Mouse (Mus musculus): ENCODE results near the gene Gm20425. TPM values are rescaled to one million over a fixed set of nuclear protein-coding genes. Genes with fewer than 3 reads are reported as not detected.

Gene Gm20425
- polyA plus RNA-seq, 1 experiment from 2014 or later: 2.7 TPM

DNA sequence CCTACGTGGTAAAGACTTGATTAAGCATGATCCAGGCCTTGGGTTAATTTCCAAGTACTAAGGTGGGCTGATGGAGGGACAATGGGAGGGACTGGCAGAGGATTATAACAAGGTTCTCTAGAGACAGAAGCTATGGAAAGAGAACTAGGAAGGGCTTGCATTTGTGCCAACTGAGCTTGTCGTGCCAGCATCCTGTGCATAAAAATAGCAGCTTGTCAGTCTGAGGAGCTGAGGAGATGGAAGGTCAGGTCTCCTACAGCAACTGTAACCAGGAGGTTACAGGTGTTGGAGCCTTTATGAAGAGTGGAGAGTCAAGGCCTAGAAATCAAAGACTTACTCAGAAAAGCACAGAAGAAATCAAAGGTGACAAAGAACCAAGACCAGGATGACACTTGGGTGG lies 16.5 kb downstream of the Gm20425 start:
- no peak for ATAC-seq (ENCODE audit: insufficient number of reproducible peaks, low FRiP score, low TSS enrichment, low read depth)
- H3K9ac ChIP-seq: no peak overlapping the region

DNA sequence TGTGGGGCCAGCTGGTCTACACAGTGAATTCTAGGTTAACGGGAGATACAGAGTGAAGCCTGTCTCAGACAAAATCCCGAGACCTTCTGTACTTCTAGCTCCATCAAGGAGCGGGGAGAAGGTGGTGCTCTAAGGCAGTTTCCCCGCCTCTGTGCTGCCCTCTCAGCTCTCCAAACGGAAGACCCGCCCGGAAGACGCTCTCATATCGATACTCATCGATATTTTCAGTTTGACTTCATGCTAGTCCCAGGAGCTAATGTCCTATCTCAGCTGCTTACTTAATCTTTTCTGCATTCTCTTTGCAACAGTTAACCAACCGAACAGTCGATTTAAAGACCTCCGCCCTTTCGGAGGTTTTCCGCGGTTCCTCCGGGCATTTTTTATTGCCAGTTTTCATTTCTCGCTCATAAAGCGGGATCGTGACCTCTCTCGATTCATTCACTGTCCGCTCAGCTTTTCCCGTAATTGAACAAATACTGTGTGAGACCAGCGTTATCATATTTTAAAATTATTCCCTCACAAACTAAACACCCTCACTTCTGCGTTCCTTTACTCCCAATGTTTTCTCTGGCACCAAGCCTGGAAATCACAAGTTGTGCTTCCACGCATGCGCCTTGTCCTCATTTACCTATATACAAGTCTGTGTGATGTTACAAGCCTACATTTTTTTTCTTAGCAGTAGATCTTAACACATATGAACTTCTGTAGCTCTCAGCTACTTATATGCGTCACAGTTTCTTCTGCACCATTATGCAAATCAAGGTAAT lies 17.3 kb downstream of the Gm20425 start:
- H3K4me2 ChIP-seq: peak overlapping the region; percentile 42
- H3K4me1 ChIP-seq: no peaks in the 10 kb centered on the region
- WGBS: 46% methylated on average over 28 of the region's 28 CpGs
- H3K4me3 ChIP-seq: peak overlapping the region; percentile 31
- no peak for ATAC-seq (ENCODE audit: insufficient number of reproducible peaks, low FRiP score, low TSS enrichment, low read depth)
- H3K9ac ChIP-seq: no peak overlapping the region
- H3K9me3 ChIP-seq: no peaks in the 10 kb centered on the region
- H3K27me3 ChIP-seq: no peaks in the 10 kb centered on the region
- no peaks in the 10 kb centered on the region for H3K36me3 ChIP-seq
- no peak overlapping the region for H3K27ac ChIP-seq

More for the DNA sequence above, 16.5 kb downstream of the Gm20425 start:
- H3K27ac ChIP-seq: no peak overlapping the region
- H3K27me3 ChIP-seq: no peaks in the 10 kb centered on the region
- 64% methylated on average over 2 of the region's 2 CpGs for WGBS
- no peaks in the 10 kb centered on the region for H3K36me3 ChIP-seq
- no peak overlapping the region for H3K4me2 ChIP-seq
- H3K4me1 ChIP-seq: no peaks in the 10 kb centered on the region
- no peak overlapping the region for H3K4me3 ChIP-seq
- no peaks in the 10 kb centered on the region for H3K9me3 ChIP-seq

DNA sequence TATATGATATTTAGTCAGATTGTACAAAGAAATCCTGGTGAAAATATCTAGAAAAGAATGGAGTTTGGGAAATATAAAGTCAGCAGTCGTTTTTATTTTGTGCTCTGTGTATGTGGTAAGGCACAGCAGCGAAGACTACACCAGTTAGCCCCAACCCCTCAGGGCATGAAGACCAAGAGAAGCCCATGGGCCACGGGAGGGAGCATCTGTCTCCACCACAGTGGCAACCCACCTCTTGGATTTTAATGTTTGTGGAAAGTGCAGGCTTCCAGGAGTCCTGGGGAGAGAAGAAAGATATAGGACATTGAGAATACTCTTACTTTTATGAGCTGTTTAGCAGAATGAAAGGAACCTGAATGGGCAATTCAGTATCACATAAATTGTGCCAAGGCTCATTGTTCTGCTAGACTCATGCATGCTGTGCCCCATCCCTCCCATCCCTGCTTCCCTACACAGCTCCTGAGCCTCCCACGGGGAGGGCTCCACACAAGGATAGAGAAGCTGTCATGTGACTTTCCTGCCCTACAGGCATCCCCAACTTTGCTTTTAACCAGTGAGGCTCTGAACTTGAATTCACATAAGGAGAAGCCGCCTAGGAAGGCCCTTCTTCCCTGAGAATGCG lies 21.2 kb downstream of the Gm20425 start:
- ATAC-seq (ENCODE audit: insufficient number of reproducible peaks, low FRiP score, low TSS enrichment, low read depth): no peak

DNA sequence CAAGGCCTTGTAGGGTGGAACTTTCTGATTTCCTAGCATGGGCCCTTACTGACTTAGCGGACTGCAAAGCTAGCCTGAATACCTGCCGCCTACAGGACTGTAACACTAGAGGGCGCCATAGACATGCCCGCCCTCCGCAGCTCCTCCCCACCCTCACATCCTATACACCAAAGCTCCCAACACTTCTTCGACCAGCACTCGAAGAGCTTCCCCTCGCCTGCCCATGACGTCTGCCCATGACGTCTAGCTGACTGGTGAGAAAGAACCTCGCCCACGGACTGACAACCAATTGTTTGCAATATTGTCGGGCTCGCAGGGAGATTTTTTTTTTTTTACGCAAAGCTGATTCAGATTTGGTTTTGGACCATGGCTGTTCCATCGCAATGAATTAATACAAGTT lies 22.3 kb downstream of the Gm20425 start:
- no peaks in the 10 kb centered on the region for H3K27me3 ChIP-seq
- H3K9ac ChIP-seq: no peak overlapping the region
- no peaks in the 10 kb centered on the region for H3K36me3 ChIP-seq
- H3K4me3 ChIP-seq: peak overlapping the region; percentile 22
- H3K4me2 ChIP-seq: peak overlapping the region; percentile 39
- WGBS: 9% methylated on average over 16 of the region's 16 CpGs
- H3K27ac ChIP-seq: no peak overlapping the region
- no peaks in the 10 kb centered on the region for H3K9me3 ChIP-seq
- peak; percentile 61; the same call in 1 of the 2 replicates for ATAC-seq (ENCODE audit: insufficient number of reproducible peaks, low FRiP score, low TSS enrichment, low read depth)
- H3K4me1 ChIP-seq: no peaks in the 10 kb centered on the region

More for the DNA sequence above, 21.2 kb downstream of the Gm20425 start:
- H3K9ac ChIP-seq: no peak overlapping the region
- no peaks in the 10 kb centered on the region for H3K9me3 ChIP-seq
- no peaks in the 10 kb centered on the region for H3K36me3 ChIP-seq
- H3K27ac ChIP-seq: no peak overlapping the region
- no peak overlapping the region for H3K4me3 ChIP-seq
- H3K4me2 ChIP-seq: no peak overlapping the region
- H3K27me3 ChIP-seq: no peaks in the 10 kb centered on the region
- 52% methylated on average over 6 of the region's 6 CpGs for WGBS
- no peaks in the 10 kb centered on the region for H3K4me1 ChIP-seq

DNA sequence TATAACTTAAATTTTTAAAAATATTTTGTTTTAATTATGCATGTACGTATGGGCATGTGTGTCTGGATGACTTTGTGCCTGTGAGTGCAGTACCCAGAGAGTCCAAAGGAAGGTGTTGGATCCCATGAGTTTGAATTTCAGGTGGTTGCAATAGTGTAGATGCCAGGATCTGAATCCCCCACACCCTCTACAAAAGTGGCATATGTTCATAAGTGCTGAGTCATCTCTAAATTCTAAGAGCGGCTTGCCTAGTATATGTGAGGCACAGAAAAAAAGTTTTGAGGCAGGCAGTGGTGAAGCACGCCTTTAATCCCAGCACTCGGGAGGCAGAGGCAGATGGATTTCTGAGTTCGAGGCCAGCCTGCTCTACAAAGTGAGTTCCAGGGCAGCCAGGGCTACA lies 24.3 kb downstream of the Gm20425 start:
- Histone ChIP-seq H3K4me1 (peaks cover 5% of the 10 kb centered on the region; the same call in 1 of the 2 replicates), H3K9me3 (no peaks in the 10 kb centered on the region), H3K4me2 (no peak overlapping the region), H3K27ac (no peak overlapping the region), H3K27me3 (no peaks in the 10 kb centered on the region), H3K4me3 (no peak overlapping the region), H3K9ac (no peak overlapping the region), H3K36me3 (no peaks in the 10 kb centered on the region)
- WGBS: 87% methylated on average over 5 of the region's 5 CpGs
- no peak for ATAC-seq (ENCODE audit: insufficient number of reproducible peaks, low FRiP score, low TSS enrichment, low read depth)

DNA sequence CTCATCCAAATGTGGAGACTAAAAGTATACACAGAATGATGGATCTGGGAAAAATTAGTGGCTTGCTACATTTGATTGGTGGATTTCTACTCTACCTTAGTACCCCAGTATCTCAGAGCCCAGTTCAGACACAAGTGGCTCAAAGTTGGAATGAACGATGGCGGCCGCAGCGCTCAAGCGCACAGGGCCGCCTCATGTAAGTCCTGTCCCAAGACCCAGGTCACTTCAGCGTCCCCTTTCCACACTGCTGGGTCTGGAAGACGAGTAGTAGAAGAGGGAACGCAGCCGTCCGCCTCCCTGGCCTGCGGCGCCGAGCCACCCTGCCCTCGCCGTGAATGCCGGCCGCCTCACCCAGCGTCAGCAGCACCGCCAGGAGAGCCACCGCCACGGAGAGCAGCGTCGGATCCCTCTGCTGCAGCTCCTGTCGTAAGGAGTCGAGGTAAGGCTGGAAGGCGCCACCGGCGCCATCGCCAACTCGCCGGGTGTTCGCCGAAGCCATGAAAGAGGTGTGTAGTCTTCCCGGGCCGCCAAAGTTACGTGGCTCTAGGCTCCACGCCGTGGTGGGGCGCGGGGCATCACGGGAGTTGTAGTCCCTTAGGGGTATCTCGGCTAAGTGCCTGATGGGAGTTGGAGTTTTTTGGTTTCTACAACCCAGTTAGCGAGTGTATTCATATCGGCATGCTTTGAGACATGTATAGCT lies 28.4 kb downstream of the Gm20425 start, which contains the start of gene Srprb:
Gene Srprb (minus strand): TSS at position 577 of the 700 bp plus-strand sequence.
- Histone ChIP-seq H3K4me2 (peak within 1 kb of the TSS; percentile 53), H3K27me3 (no peaks in the 10 kb centered on the region), H3K4me3 (peak within 1 kb of the TSS; percentile 79), H3K27ac (peak within 1 kb of the TSS; percentile 86), H3K9me3 (no peaks in the 10 kb centered on the region), H3K4me1 (peaks cover 5% of the 10 kb centered on the region; the same call in 1 of the 2 replicates), H3K36me3 (peaks cover 19% of the 10 kb centered on the region), H3K9ac (peak within 1 kb of the TSS; percentile 75)
- peak; percentile 95 for ATAC-seq (ENCODE audit: insufficient number of reproducible peaks, low FRiP score, low TSS enrichment, low read depth)
- WGBS: under 1% methylated on average over 45 of the region's 45 CpGs

DNA sequence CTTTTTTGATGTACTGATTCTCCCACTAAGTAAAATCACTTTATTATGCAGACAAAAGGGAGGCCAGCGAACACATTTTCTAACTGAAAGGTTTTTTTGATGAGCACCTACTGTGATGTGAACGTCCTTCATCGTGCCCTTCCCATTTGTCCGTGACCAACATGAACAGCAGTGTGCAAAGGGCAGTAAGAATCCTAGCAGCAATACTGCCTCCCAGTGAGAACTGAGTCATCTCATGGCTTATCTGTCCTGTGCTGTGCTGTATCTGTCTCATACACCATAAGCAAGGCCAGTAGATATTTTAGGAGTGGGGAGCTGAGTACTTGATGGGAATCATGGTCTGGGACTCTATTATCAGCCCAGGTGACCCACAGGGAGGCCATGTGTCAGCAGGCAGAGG lies 41.7 kb downstream of the Gm20425 start:
- Histone ChIP-seq H3K4me2 (no peak overlapping the region), H3K27ac (no peak overlapping the region), H3K27me3 (no peaks in the 10 kb centered on the region), H3K4me3 (no peak overlapping the region), H3K9ac (no peak overlapping the region), H3K4me1 (no peaks in the 10 kb centered on the region), H3K36me3 (peaks cover 57% of the 10 kb centered on the region), H3K9me3 (no peaks in the 10 kb centered on the region)
- ATAC-seq (ENCODE audit: insufficient number of reproducible peaks, low FRiP score, low TSS enrichment, low read depth): no peak
- 88% methylated on average over 4 of the region's 4 CpGs for WGBS

DNA sequence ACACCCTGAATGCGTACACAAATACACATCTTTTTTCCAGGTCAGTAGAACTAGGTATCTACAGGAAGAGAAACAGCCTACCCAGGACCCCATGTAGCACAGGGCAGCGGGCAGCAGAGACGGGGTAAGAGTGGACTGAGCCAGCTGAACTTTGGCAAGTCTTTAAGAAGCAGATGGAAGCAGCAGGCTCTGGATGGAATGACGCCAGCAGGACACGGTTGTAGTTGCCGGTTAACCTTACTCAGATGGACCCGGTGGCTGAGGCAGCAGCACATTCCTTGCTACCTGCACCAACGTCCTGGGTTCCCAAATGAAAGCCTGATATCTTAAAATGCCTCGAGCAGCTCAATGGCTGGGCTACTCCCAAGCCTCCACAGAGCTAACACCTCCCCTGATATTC lies 43.4 kb downstream of the Gm20425 start:
- Histone ChIP-seq H3K9me3 (no peaks in the 10 kb centered on the region), H3K4me2 (no peak overlapping the region), H3K9ac (no peak overlapping the region), H3K36me3 (peaks cover 41% of the 10 kb centered on the region), H3K27me3 (no peaks in the 10 kb centered on the region), H3K27ac (no peak overlapping the region), H3K4me1 (no peaks in the 10 kb centered on the region), H3K4me3 (no peak overlapping the region)
- ATAC-seq (ENCODE audit: insufficient number of reproducible peaks, low FRiP score, low TSS enrichment, low read depth): no peak
- WGBS: 58% methylated on average over 9 of the region's 9 CpGs

DNA sequence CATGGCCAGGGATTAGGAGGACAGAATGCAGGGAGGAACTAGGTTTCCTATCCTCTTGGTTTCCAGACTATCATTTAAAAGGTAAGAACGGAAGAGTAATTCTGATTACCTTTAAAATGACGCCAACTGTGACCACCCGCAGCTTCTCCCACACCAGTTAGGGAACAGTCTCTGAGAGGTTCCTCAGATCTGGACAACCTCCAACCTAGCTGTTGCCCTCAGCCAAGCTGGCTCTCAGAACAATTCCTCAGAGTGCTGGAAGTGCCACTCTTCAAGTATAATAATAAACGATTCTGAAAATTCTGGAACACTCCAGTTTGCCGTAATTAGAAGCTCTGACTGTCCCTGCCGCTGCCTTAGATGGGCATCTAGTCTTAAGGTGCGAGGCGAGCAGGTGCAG lies 44.2 kb downstream of the Gm20425 start:
- Histone ChIP-seq H3K9me3 (no peaks in the 10 kb centered on the region), H3K4me2 (no peak overlapping the region), H3K9ac (no peak overlapping the region), H3K4me1 (0 out of 2 replicates have a peak, but pooled peaks cover 3% of the 10 kb centered on the region), H3K36me3 (peaks cover 34% of the 10 kb centered on the region), H3K27me3 (no peaks in the 10 kb centered on the region), H3K4me3 (no peak overlapping the region), H3K27ac (no peak overlapping the region)
- ATAC-seq (ENCODE audit: insufficient number of reproducible peaks, low FRiP score, low TSS enrichment, low read depth): no peak
- WGBS: 91% methylated on average over 8 of the region's 8 CpGs

DNA sequence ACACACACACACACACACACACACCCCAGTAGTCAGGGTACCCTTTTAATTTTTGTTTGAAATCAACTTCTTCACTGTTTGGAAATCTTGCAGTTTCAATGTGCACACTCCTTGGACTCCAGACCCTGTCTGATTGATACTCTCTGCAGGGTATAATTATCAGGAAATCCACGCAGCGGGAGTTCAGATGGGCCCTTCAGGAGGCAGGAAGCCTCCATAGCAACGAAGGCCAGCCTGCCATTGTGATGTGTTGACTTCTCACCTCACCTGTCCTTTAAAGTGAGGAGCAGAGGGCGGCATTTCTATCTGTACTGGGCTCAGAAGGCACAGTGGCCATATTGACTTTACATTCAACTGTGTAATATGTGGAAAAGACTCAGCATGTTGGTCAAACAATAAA lies 45.3 kb downstream of the Gm20425 start:
- Histone ChIP-seq H3K27me3 (no peaks in the 10 kb centered on the region), H3K9me3 (no peaks in the 10 kb centered on the region), H3K4me1 (peaks cover 14% of the 10 kb centered on the region), H3K9ac (no peak overlapping the region), H3K4me2 (no peak overlapping the region), H3K4me3 (no peak overlapping the region), H3K27ac (no peak overlapping the region), H3K36me3 (peaks cover 23% of the 10 kb centered on the region)
- ATAC-seq (ENCODE audit: insufficient number of reproducible peaks, low FRiP score, low TSS enrichment, low read depth): no peak
- WGBS: 51% methylated on average over 4 of the region's 4 CpGs

DNA sequence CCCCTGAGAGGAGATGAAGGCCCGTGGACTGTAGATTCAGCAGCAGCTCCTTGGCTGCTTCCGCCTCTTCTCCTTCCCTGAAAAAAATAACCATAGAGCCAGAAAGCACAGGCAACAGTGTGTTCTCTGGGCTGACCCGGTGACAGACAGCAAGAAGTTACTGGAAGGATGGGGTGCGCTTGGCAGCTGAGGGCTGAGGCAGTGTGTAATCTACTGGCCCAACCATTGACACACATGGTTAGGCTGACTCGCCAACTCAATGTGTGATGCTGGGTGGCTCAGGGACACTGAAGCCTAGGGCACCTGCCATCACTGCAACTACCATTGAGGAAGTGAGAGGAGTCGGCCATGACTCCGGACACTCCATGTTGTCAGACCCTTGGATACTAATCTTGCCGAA lies 48.2 kb downstream of the Gm20425 start:
- 85% methylated on average over 8 of the region's 8 CpGs for WGBS

More for the DNA sequence above, 48.2 kb downstream of the Gm20425 start:
- no peak overlapping the region for H3K4me2 ChIP-seq
- no peaks in the 10 kb centered on the region for H3K36me3 ChIP-seq
- H3K4me1 ChIP-seq: peaks cover 16% of the 10 kb centered on the region
- no peaks in the 10 kb centered on the region for H3K27me3 ChIP-seq
- ATAC-seq (ENCODE audit: insufficient number of reproducible peaks, low FRiP score, low TSS enrichment, low read depth): no peak
- no peak overlapping the region for H3K27ac ChIP-seq
- H3K9ac ChIP-seq: no peak overlapping the region
- H3K9me3 ChIP-seq: no peaks in the 10 kb centered on the region
- H3K4me3 ChIP-seq: no peak overlapping the region
